Mouse (Mus musculus): ENCODE measurements around the gene Cacnb4. TPM values are rescaled to one million over a fixed set of nuclear protein-coding genes. Genes with fewer than 3 reads are reported as not detected.

Cacnb4 gene
- polyA plus RNA-seq, 1 experiment, result not detected

- WGBS, result 27% methylated on average over 8 of the region's 8 CpGs
- Histone ChIP-seq H3K4me3 (ENCODE audit: insufficient read depth, low read depth, low read length) (no peak overlapping the region), H3K4me1 (ENCODE audit: control insufficient read depth, insufficient read depth, low read length) (peaks cover 9% of the 10 kb centered on the region), H3K27ac (ENCODE audit: insufficient read depth, low read depth, low read length) (no peak overlapping the region)
- TF ChIP-seq POLR2A (IDR thresholded peaks at IDR 0.05; ENCODE audit: insufficient read depth, low read depth, low read length) (no peak), CTCF (IDR thresholded peaks at IDR 0.05; ENCODE audit: insufficient read depth, low read depth, low read length) (no peak)
Measured at GRCm38 (mm10) chr2:52422871-52423610, 253.6 kb downstream of the Cacnb4 start.

GRCm38 (mm10) chr2:52421197-52421596 lies 255.4 kb downstream of the Cacnb4 start:
- WGBS, result 62% methylated on average over 6 of the region's 6 CpGs

GRCm38 (mm10) chr2:52420001-52420710 lies 256.5 kb downstream of the Cacnb4 start:
- no peak overlapping the region for H3K4me3 ChIP-seq (ENCODE audit: insufficient read depth, low read depth, low read length)
- 89% methylated on average over 7 of the region's 7 CpGs for WGBS
- H3K27ac ChIP-seq (ENCODE audit: insufficient read depth, low read depth, low read length), result no peak overlapping the region
- no peak for TF ChIP-seq POLR2A (IDR thresholded peaks at IDR 0.05; ENCODE audit: insufficient read depth, low read depth, low read length)
- H3K4me1 ChIP-seq (ENCODE audit: control insufficient read depth, insufficient read depth, low read length), result peaks cover 9% of the 10 kb centered on the region

More at GRCm38 (mm10) chr2:52421197-52421596, 255.4 kb downstream of the Cacnb4 start:
- Histone ChIP-seq H3K27ac (ENCODE audit: insufficient read depth, low read depth, low read length) (no peak overlapping the region), H3K4me3 (ENCODE audit: insufficient read depth, low read depth, low read length) (no peak overlapping the region), H3K4me1 (ENCODE audit: control insufficient read depth, insufficient read depth, low read length) (peaks cover 9% of the 10 kb centered on the region)
- TF ChIP-seq CTCF (IDR thresholded peaks at IDR 0.05; ENCODE audit: insufficient read depth, low read depth, low read length), result no peak
- TF ChIP-seq POLR2A (IDR thresholded peaks at IDR 0.05; ENCODE audit: insufficient read depth, low read depth, low read length), result no peak

GRCm38 (mm10) chr2:52419295-52419694 lies 257.3 kb downstream of the Cacnb4 start:
- TF ChIP-seq CTCF (IDR thresholded peaks at IDR 0.05; ENCODE audit: insufficient read depth, low read depth, low read length), result no peak
- WGBS, result 83% methylated on average over 6 of the region's 6 CpGs
- no peak overlapping the region for H3K4me3 ChIP-seq (ENCODE audit: insufficient read depth, low read depth, low read length)
- no peak overlapping the region for H3K27ac ChIP-seq (ENCODE audit: insufficient read depth, low read depth, low read length)
- peaks cover 9% of the 10 kb centered on the region for H3K4me1 ChIP-seq (ENCODE audit: control insufficient read depth, insufficient read depth, low read length)

GRCm38 (mm10) chr2:52412524-52413037 lies 264.1 kb downstream of the Cacnb4 start:
- WGBS, result 55% methylated on average over 5 of the region's 5 CpGs
- TF ChIP-seq CTCF (IDR thresholded peaks at IDR 0.05; ENCODE audit: insufficient read depth, low read depth, low read length) (no peak), POLR2A (IDR thresholded peaks at IDR 0.05; ENCODE audit: insufficient read depth, low read depth, low read length) (no peak)
- Histone ChIP-seq H3K4me1 (ENCODE audit: control insufficient read depth, insufficient read depth, low read length) (no peaks in the 10 kb centered on the region), H3K27ac (ENCODE audit: insufficient read depth, low read depth, low read length) (no peak overlapping the region), H3K4me3 (ENCODE audit: insufficient read depth, low read depth, low read length) (no peak overlapping the region)

GRCm38 (mm10) chr2:52406480-52406879 lies 270.2 kb downstream of the Cacnb4 start:
- no peak for TF ChIP-seq CTCF (IDR thresholded peaks at IDR 0.05; ENCODE audit: insufficient read depth, low read depth, low read length)
- no peak for TF ChIP-seq POLR2A (IDR thresholded peaks at IDR 0.05; ENCODE audit: insufficient read depth, low read depth, low read length)
- WGBS, result 67% methylated on average over 1 of the region's 1 CpGs

GRCm38 (mm10) chr2:52405238-52405637 lies 271.4 kb downstream of the Cacnb4 start:
- no peaks in the 10 kb centered on the region for H3K4me1 ChIP-seq (ENCODE audit: control insufficient read depth, insufficient read depth, low read length)
- no peak overlapping the region for H3K4me3 ChIP-seq (ENCODE audit: insufficient read depth, low read depth, low read length)
- no peak overlapping the region for H3K27ac ChIP-seq (ENCODE audit: insufficient read depth, low read depth, low read length)
- 95% methylated on average over 5 of the region's 5 CpGs for WGBS
- no peak for TF ChIP-seq CTCF (IDR thresholded peaks at IDR 0.05; ENCODE audit: insufficient read depth, low read depth, low read length)
- TF ChIP-seq POLR2A (IDR thresholded peaks at IDR 0.05; ENCODE audit: insufficient read depth, low read depth, low read length), result no peak

More at GRCm38 (mm10) chr2:52406480-52406879, 270.2 kb downstream of the Cacnb4 start:
- no peaks in the 10 kb centered on the region for H3K4me1 ChIP-seq (ENCODE audit: control insufficient read depth, insufficient read depth, low read length)
- H3K27ac ChIP-seq (ENCODE audit: insufficient read depth, low read depth, low read length), result no peak overlapping the region
- no peak overlapping the region for H3K4me3 ChIP-seq (ENCODE audit: insufficient read depth, low read depth, low read length)

GRCm38 (mm10) chr2:52394529-52394928 lies 282.1 kb downstream of the Cacnb4 start:
- no peak overlapping the region for H3K4me3 ChIP-seq (ENCODE audit: insufficient read depth, low read depth, low read length)
- H3K4me1 ChIP-seq (ENCODE audit: control insufficient read depth, insufficient read depth, low read length), result no peaks in the 10 kb centered on the region
- WGBS, result 67% methylated on average over 5 of the region's 5 CpGs
- H3K27ac ChIP-seq (ENCODE audit: insufficient read depth, low read depth, low read length), result no peak overlapping the region
- TF ChIP-seq CTCF (IDR thresholded peaks at IDR 0.05; ENCODE audit: insufficient read depth, low read depth, low read length) (no peak), POLR2A (IDR thresholded peaks at IDR 0.05; ENCODE audit: insufficient read depth, low read depth, low read length) (no peak)

GRCm38 (mm10) chr2:52390415-52390975 lies 286.1 kb downstream of the Cacnb4 start:
- WGBS, result 73% methylated on average over 2 of the region's 2 CpGs
- no peak overlapping the region for H3K4me3 ChIP-seq (ENCODE audit: insufficient read depth, low read depth, low read length)
- H3K27ac ChIP-seq (ENCODE audit: insufficient read depth, low read depth, low read length), result no peak overlapping the region
- H3K4me1 ChIP-seq (ENCODE audit: control insufficient read depth, insufficient read depth, low read length), result no peaks in the 10 kb centered on the region
- no peak for TF ChIP-seq POLR2A (IDR thresholded peaks at IDR 0.05; ENCODE audit: insufficient read depth, low read depth, low read length)
- no peak for TF ChIP-seq CTCF (IDR thresholded peaks at IDR 0.05; ENCODE audit: insufficient read depth, low read depth, low read length)

All from olfactory bulb, adult 2 months (tissue).